Mouse (Mus musculus) CH12F3 (cell line): ENCODE results near the gene Gcdh.

Source experiments
- in situ Hi-C: fragments of 300-500 bp; cut with MboI; formaldehyde crosslinking; loops from 2 replicates; pipeline ENCODE4 v1.14.3; 2020; ENCODE audit warnings: low sequenced_read_pairs

The Gcdh gene

DNA sequence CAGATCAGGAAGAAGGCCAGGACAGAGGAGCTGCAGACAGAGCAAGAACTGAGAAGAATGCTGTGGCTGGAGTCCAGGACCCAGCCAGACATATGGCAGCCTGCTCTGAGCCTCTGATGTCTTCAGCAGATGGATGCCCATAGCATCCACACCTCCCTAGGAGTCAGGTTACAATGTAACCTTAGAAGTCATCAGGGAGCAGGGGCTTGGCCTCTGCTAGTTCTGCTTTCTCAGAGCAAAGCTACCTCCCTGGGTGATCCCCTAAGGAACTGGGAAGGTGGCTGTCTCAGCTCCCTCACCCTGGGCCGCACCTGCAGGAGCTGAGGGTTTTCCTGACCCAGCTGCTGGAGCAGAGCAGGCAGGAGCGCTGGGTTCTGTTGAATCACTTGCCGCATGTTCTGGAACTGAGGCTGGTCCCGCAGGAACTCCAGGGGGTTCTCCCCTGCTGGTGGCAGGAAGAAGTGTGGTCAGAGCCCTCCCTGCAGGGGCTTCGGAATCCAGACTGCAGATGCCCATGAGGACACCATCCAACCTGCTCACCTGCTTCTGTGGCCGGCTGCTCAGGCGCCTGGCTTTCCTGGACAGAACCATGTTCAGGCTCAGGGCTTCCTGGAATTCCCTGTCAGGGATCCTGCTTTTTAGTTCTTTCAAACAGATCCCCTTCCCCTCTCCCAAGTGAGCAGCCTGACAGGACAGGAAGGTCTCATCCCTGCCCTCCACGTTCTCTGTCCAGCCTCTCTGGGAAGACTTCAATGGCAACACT lies 56.4 kb downstream of the Gcdh start:
- in situ Hi-C loops = no loop called here
